Mouse (Mus musculus) right cerebral cortex, adult 2 months (tissue): ENCODE data around the gene Tmem240.
"Not testable (repeated sequence)": the region's sequence is repeated elsewhere in the genome, so short reads cannot be mapped to it uniquely, and the experiment has no call there.

ENCODE experiments used
- DNase-seq, 2 experiments: peaks; one replicate each; pipeline ENCODE4 v3.0.0; 2021 to 2022; ENCODE audit warnings: low spot score in 2 of 2

Tmem240 gene

DNA sequence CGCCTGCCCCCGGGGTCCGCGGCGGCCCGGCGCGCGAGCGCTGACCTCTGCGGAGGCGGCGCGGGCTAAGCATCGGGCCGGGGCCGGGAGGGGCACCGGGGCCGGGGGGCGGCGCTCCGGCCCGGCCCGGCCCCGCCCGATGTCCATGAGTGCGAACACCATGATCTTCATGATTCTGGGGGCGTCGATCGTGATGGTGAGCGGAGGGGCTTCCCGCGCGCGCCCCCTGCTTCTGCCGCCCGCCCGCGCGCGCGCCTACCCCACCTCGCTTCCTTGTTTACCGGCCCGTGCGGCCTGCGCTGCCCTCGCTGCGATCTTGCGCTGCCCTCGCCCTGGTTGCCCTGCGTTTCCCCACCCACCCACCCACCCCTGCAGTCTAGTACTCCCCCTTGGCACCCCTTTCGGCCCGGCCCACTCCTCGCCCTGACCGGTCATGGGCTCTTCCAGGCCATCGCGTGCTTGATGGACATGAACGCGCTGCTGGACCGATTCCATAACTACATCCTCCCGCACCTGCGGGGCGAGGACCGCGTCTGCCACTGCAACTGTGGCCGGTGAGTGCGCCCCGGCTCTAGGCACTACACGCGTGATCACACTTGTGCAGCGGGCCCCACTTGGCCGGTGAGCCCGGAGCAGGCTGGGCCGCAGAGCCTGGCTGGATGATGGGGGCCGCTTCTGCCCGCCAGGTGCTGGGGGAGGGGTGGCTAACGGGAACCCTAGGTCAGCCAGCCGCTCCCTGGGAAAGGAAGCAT lies 527 bp downstream of the Tmem240 start:
- DNase-seq, result peak; percentile 46 to 52

DNA sequence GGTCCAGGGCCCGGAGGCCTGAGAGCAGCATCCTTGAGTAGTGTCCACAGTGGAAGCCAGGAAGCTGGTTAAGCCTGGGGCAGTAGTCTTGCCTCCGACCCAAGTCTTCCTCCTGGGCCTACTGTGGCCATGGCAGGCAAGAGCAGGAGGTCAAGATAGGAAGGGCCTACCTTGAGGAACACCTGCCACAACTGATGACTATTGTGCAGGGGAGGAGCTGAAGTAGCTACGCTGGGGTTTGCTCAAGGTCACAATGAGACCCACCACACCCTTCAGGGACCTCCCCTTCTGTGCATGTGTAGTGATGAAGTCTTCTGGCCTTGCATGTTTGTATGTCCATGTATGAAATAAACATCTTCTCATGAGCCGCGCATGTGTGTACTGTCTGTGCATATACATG lies 1.2 kb downstream of the Tmem240 start:
- no peak for DNase-seq

DNA sequence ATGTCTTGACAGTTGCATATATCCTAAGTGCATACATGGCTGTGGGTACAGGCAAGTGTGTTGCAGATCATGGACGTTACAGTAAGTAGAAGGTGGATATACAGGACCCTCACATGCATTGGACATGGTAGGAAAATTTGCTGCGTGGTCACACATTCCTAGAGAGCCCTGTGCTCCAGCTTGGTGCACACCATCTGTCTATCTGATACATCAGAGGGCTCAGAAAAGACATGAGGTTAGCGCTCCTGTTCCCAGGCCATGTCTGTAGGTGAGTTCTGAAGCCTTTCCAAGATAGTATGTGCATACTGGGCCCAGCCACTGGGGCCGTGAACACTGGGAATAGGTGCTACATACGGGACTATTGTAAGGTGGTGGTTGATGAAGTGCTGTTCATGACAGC lies 1.8 kb downstream of the Tmem240 start:
- DNase-seq, result no peak

DNA sequence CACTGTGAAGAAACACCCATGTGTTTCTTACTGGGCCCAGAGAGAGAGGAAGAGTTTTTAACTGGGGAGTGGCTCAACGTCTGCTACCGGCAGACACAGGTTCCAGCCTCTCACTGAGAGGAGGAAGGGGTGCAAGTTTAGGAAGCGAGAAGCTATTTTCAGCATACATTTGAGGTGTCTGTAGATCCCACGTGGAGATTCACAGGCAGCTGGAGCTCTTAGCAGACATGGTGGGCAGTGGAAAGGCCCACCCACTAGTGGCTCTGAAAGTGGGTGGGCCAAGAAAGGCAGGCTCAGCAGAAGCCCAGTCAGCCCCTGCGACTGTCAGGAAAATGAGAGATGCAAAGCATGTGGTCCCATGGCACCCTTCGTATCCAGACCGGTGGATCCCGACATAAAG lies 3.7 kb downstream of the Tmem240 start:
- DNase-seq, result peak; percentile 51 to 62

DNA sequence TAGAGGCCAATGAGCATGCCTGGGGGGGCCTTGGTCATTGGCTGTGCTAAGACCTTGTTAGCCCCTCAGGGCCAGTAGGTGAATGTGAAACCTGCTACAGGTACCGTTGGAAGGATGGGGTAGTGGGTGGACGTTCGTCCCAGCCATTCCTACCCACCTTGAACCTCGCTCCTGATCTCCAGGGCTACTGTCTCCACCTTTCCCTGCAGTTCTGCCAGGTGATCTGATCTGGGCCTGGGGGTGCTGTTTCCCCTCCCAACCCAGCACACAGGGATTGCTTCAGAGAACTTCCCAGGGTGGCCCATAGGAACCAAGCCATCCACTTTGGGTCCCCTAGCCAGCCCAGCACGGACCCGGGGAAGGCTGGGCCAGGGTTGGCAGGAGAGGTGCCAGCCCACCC lies 4.6 kb downstream of the Tmem240 start:
- no peak for DNase-seq

DNA sequence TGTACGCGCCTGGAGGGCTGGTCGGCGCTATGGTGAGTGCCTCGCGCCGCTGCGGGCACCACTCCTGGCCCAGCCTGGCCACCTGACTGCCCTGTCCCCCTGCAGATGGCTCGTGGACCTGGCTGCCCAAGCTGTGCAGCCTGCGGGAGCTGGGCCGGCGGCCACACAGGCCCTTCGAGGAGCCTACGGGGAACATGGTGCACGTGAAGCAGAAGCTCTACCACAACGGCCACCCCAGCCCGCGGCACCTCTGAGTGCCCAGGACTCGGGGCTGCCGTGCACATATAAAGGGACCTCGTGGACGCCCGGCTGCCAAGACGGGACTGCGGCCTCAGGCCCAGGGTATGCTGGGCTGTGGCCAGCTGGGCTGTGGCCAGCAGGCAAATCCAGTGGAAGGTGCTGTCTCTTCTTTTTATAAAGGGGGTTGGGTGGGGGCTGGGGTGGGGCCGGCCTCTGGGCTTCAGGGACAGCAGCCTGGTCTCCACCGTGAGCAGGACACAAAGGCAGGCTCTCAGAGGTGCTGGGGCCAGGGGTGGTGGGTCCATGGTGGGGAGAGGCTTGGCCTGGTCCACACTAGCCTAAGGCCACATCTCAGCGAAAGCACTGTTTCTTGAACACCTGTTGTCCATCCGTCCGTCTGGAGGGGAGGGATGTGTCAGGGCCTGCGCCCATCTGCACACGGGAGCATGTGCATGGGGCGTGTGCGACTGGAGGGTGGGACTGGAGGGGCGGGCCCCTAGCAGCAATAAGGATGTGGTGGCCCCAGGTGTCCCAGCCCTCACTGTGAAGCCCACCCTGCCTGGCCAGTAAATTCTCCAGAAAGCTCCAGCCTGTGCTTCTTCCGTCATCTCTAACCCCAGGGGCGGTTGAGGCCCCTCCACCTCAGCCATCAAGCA lies 5.4 kb downstream of the Tmem240 start:
- DNase-seq, result no peak

DNA sequence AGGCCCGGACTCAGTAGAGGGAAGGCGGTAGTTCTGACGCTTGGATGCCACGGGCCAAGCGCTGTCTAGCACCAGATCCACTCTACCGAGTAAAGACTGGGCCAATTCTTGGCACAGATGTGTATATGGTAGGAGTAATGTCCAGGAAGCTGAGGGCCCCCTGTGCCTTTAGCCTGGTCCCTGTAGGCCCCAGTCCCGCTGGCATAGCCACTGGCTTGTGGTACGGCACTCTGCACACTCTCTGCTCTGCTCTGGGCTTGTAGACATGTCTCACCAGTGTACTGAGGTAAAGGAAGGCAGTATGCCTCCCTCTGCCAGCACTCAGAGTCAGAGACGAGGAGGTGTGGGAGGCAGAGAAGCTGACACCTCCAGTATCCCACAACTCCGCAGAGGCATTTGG lies 6.1 kb downstream of the Tmem240 start:
- not testable (repeated sequence) for DNase-seq

DNA sequence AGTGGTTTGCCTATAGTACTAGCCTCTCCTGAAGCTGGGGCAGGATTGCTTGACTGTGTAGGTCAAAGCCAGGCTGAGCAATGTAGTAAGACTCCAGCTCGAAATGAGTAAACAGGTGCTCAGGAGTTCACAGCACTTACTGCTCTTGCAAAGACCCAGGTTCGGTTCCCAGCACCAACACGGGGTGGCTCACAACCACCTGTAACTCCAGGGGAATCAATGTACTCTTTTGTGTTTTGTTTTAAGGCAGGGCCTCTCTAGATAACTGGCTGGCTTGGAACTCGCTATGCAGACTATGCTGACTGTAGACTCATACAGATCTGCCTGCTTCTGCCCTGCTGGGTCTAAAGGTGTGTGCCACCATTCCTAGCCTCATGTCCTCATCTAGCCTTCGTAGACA lies 8.1 kb downstream of the Tmem240 start:
- no peak for DNase-seq

DNA sequence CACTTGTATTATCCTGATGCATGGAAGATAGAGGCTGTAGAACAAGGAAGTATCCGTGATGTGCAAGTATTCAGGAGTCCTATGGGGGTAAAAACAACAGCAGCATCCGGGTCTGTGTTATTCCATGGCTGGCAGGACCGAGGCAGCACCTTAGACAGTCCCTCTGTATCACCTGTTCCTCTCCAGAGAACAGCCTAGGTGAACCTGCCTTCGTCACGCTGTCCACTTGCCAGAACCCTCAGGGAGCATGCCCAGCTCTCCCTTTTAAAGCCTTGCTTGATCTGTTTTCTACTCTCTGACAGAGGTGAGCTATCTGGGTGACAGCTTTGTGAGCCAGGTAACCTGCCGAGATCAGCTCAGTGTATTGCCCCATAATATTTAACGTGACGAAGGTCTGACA lies 9.9 kb downstream of the Tmem240 start:
- DNase-seq, result no peak

DNA sequence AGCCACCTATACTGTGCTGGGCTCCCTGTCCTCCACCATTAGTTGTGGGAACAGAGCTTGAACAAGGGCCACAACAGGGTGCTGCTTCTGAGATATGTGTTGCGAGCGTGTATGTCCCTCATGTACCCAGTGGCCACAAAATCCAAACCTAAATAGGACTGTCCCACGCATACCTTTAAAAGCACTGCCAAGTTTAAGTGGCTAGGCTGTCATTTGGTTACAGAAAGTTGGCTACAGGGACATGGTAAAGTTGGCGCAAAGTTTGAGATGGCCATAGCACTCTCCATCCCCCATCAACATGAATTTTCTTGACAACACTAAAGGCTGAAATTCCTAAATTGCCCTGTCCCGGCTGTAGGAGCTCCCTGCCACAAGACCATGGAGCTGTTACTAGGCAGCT lies 10.5 kb downstream of the Tmem240 start:
- no peak for DNase-seq

DNA sequence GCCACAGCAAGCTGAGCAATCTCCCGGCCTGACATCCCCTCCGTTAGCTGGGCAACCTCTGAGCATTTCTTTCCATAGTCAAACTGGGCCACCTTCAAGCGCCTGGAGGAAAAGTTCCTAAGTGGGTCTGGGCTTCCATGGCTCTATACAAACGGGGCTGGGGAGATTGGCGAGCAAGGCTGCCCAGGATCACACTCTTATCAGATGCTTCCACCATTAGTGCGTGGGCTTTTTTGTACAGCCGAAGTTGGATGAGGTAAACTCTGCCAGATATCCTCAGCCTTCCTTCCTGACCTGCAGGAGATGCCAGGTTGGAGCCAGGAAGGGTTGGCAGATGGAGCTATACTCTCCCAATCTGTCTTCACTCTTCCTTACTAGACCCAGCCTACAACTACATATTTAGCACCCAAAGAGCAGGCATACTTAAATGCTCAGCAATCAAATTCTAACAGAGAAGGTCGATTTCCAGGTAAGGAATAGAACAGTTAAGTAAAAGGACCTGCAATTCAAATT lies 11.5 kb downstream of the Tmem240 start:
- no peak for DNase-seq

DNA sequence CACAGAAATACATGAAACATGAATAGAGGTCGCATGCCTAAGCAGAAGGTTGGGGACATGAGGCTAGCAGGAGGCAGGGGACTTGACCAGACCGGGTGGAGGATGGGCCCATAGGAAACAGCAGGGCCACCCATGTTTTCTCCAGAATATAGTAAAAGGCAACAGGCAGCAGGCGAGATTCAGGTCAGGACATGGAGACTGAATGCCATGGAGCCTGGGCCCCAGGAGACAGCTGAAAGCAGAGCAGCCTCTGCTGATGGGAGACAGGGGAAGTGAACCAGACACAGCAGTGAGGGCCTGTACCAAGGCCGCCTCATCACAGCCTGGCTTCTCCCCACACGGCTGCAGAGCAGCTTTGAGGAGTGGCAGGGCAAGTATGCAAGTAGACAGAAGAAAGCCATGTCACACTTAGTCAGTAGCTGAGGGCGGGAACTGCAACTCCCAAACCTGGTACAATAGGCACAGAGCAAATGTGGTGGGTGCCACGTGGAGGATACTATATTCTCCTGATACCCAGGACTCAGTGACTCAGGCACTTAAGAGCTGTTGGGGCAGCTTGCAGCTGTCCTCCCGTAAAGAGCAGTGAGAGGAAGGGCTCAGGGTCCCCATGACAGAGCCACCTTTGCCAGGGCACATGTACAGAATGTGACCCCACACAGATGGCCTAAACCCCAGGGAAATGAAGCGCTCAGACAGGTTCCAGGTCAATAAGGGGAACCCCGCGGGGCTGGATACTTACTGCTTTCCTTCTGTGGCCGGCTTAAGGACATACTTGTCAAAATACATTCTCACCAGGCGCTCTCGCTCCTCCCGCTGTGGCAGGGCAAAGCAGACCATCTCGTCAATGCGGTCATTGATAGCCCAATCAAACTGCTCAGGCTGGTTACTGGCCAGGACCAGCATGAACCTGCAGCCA lies 12.2 kb downstream of the Tmem240 start:
- no peak for DNase-seq

DNA sequence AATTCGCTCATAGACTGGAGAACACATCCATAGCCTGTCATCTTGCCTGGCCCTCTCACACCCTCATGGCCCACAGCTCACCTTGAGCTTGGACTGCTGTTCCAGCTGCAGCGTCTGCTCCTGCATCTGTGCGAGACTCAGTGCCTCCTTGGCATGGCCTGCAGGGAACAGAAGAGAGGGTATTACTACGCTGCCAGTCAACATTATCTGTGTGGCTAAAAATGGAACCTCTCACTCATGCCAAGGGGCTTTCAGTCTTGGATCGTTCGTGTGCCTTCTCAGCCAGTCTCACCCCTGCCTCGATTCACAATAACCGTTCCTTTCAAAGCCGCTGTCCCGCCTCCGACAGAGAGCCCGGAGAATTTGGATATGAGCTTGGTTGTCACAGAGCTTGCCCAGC lies 22.4 kb downstream of the Tmem240 start:
- no peak for DNase-seq

DNA sequence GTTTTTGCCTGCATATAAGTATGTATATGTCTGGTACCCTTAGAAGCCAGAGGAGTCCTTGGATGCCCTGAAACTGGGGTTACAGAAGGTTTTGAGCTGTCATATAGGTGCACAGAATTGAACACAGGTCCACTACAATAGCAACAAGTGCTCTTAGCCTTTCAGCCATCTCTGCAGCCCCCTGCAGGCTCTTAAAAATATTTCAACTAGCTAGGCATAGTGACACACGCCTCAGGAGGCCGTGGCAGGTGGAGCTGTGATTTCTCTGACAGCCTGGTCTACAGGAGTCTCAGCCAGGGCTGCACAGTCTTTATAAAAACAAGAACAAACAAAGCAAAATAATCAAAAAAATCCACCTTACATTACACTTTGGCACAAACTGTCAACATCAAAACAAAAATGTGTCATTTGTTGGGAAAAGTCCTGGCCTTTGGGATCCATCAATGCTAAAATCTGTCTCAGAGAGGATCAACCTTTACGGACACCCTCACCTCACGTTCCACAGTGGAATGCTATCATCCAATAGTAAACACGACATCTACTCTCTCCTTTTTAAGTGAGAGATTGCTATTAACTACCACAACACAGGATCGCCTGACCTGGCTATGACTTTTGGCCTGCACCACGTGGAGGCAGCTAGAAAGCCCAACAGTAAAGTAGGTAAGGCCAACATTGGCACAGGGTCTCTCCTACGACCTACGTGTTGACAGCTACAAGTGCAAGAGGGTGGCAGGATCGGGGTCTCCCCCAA lies 25.4 kb downstream of the Tmem240 start:
- DNase-seq, result no peak

DNA sequence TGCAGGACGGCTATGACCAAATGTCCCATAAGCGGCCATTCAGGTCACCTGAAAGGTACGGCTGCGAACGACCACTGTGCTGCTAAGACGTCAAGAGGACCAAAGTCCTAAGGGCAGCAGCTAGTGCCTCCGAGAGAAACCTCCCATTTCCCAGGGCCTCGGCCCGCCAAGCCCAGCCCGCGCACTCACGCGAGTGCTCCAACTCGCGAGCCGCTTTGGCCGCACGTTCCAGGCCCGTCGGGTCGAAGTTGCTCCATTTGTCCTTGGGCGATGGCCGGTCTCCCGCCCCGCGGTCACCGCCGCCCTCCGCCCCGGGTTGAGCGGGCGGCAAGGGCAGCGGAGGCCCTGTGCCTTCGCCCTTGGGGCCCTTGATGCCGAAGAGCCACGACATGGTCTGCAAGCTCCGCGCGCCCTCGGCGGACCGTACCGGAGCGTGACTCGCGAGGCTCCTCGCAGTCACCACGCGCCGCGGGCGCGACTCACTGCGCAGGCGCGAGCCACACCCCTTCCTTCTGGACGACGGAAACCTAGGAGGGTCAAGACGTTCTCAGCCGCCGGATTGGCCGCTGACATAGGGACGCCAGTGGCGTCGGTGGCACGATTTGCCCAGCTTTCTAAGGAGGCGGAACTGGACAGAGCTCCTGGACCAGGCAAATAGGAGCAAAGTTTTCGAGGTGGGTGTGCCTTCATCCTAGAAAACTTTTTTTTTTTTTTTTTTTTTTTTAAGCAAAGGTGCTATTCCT lies 26.2 kb downstream of the Tmem240 start, which contains the start of gene Atad3a:
Gene Atad3a (minus strand): TSS at position 481 of the 743 bp plus-strand sequence.
- peak; percentile 99 for DNase-seq

DNA sequence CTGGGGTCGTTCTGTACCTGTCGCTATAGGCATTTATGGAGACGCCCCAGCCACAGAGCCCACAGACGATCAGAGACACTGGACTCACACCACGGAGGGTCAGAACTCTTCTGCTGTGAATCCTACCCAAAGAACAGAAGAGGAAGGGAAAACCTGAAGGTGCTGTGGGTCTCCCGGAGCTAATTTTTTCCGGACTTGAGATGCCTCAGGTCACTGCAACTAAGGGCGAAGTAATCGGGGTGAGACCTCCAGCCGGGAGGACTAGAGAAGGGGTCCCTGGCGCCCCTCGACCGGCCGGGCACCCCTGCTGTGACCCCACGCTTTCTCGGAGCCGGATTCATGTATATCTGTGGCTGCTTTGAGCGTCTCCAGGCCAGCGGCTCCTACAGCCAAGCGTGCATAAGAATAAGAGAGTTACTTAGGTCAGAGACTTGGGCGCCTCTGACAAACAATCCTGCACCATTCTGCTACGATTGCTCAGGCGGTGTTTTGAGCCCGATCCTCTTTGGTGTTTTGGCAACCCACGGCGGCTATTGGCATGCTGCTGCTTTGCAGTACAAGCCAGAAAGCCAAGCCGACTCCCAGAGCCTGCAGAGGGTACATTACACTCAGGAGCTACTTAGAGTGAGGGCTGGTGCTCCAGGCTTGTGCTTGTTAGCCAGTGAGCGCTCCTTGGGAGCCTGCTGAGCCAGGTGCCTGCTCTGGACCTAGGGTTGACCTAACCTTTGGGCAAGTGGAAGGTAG lies 26.9 kb downstream of the Tmem240 start:
- DNase-seq, result no peak

DNA sequence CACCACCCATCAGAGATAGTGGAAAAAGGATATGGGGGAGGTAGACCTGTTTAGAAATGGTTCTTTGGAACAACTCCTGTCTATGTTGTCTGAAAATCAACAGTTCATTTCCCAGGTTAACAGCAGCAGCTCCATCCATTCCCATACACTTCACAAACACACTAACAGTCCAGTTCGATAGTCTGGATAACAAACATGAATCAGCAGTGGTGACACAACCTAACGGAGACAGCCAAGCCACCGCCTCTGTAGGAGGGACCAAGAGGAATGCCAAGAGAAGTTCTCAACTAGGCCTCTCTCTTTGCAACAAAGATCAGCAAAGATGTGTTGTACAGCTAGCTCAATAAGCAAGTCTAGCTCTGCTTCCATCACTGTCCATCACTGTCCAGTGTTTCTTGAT lies 27.8 kb downstream of the Tmem240 start:
- no peak for DNase-seq

DNA sequence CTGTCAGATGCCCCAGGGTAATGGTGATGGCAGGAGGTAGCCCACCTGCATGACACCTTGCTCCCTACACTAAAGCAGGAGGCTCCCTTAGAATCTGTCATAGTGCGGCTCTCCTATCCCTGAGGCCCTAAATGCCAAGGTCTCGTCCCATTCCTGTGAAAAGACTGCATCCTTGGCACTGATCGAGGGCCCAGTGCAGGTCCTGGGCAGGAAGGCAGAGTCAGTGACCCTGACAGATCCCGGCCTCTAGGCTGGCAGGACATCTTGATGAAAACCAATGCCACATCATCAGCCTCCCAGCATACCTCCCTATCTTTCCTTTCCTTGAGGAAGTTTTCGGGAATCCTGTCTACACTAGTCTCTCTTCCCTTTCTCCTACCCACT lies 34.9 kb downstream of the Tmem240 start:
- DNase-seq, result no peak

DNA sequence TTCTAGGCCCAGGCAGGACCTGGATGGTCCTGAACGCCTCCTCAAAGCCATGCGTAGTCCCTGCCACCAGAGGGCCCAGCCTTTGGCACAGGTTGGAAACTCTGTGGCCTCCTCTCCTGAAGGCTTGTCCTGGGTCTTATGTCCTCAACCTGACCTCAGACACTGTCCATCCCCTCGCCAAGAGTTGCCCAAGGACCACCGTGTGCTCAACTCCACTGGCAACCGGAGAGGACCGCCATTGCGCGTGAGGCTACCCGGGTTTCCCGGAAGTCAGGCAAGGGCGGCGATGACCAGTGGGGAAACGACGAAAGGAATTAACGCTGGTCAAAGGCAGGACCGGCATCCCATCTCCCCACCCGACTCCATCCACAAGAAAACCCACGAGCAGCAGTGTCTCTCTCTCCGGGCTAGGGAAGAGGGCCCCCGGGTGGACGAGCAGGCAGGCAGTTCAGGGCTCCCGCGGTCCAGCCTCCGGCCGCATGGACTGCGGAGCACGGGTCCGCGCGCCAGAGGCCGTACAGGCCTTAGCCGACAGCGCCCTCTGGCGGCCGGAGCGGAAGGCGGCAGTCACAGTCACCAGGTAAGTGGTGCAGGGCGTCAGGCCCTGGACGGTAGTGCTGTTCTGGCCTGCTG lies 35.4 kb downstream of the Tmem240 start:
- peak; percentile 89 to 93 for DNase-seq
